Mouse (Mus musculus): ENCODE data around the gene Cstf1.

Gene Cstf1

GRCm38 (mm10) chr2:172370411-172371223 lies at the start of gene Cstf1, which contains the start of gene Aurka:
Cstf1 (plus strand) TSS chr2:172370681.
Aurka (minus strand) TSS chr2:172370535.
- peak; percentile 97 for DNase-seq

DNA sequence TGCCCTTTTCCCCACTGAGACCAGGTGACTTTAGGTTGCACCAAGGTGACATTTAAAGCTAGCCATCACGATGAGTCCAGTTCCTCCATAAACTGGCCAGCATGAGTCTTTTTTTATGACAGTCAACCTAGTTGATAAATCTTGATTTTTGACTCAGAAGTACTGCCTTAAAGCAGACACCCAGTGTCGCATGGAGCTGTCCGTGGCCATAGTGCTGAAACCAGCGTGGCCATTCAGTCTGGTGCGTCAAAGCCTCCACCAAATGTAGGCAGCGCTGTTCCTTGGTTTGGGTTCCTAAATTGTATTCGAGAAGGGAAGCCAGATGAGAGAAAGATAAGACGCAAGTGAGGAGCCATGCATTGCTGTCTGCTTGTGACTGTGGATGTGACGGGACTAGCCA lies 49.6 kb upstream of the Cstf1 start:
- no peak for DNase-seq

- DNase-seq, result no peak
Measured at GRCm38 (mm10) chr2:172328248-172328647, 42.2 kb upstream of the Cstf1 start.

DNA sequence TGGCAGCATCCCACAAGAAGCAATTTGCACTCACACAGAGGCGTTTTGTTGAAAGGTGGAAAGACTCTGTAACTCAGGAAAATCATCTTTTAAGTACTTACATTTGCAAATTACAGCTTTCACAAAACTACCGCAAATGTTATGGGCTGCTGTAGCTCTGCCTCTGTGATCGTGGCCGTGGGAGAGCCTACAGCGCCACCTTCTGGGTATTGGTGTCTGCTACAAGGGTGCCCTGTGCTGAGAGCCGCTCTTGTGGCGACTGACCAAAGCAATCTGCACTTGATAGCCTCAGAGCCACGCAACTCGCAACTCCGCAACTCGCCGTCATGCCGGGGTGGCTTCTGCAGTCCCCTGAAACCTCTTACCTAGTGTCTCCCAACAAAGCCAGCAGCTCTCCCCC lies 41.3 kb upstream of the Cstf1 start:
- peak; percentile 80 for DNase-seq

DNA sequence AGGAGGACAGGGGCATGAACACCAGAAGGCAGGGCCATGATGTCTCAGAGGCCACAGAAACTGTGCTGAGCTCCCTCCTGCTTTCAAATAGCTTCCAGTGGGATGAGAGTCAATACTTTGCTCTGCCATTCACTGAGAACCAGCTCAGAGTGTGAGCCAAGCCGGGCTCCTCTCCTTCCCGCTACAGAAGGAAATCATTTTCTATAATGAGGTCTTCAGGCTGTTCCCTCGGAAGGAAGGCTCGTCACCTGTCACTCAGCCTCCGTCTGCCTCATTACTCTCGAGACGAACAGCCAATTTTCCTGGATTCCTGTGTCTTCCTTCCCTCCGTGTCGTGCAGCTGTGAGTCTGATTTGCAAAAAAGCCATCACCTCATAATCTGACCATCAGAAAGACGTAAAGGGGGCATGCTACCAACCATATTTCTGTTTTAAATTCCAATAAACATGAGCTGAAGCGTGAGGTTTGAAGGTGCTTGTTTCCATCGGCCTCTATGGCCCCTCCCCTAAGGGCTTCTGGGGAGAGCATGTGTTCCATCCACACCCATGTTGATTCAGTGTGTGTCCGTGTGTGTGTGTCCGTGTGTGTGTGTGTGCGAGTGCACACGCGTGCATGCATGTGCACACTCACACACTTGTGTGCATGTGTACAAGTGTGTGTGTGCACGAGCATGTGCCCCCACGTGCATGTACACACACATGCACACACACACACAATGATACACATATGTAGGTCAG lies 32.1 kb upstream of the Cstf1 start:
- DNase-seq, result no peak

DNA sequence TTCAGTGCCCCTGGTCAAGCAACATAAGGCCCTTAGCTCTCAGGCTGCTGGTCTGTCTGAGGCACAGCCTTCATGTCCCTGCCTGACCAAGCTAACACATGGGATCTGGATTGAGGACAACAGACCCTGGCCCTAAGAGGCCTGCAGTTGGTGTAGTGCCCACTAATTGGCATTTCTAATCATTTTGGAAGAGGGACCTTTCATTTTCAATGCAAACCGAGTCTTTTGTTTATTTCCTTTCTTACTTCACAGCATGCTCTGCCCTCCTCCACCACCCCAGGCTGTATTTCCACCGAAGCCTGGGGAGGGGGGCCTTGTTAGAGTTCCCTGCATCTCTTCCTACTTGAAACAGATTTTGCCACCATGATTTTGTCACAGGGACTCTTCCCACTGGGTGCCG lies 29.5 kb upstream of the Cstf1 start:
- no peak for DNase-seq

- no peak for DNase-seq
Measured at GRCm38 (mm10) chr2:172341606-172342005, 28.9 kb upstream of the Cstf1 start.

GRCm38 (mm10) chr2:172343751-172344150 lies 26.7 kb upstream of the Cstf1 start:
- no peak for DNase-seq

GRCm38 (mm10) chr2:172344669-172345068 lies 25.8 kb upstream of the Cstf1 start:
- DNase-seq, result no peak

- peak; percentile 97 for DNase-seq
Measured at GRCm38 (mm10) chr2:172345258-172345738, 25.2 kb upstream of the Cstf1 start, which contains the start of gene Fam210b. Fam210b (plus strand) TSS chr2:172345565.

- DNase-seq, result peak; percentile 18
Measured at GRCm38 (mm10) chr2:172346034-172346929, 24.2 kb upstream of the Cstf1 start.

DNA sequence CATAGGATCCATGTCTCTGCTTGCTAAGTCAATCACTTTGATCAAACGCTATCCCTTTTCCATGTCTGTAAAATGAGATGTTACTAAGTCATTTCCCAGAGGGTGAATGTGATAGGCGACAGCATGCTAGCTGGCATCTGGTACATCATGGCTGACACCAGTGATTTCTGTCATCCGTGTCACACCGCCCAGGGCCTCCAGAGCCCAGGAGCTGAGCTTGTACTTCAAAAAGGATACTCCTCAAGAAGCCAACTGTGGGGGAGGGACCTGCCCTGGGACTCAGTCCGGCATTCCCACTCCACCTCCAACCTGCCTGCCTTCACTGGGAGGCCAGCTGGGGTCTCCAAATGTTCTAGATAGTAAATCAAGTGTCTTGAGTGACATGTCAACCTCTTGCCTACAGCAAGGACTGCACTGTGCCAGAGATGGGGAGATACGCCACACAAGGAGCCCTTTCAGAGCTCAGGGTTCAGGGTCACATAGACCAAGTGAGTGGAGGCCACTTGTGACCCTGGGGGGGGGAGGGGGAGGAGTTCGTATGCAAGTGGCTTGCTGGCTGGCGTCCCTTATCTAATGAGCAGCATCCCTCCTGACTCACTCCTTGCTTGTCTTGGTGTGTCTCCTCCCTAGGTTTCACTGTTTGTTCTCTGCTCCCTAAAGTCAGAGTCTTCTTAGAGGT lies 23.4 kb upstream of the Cstf1 start:
- no peak for DNase-seq

DNA sequence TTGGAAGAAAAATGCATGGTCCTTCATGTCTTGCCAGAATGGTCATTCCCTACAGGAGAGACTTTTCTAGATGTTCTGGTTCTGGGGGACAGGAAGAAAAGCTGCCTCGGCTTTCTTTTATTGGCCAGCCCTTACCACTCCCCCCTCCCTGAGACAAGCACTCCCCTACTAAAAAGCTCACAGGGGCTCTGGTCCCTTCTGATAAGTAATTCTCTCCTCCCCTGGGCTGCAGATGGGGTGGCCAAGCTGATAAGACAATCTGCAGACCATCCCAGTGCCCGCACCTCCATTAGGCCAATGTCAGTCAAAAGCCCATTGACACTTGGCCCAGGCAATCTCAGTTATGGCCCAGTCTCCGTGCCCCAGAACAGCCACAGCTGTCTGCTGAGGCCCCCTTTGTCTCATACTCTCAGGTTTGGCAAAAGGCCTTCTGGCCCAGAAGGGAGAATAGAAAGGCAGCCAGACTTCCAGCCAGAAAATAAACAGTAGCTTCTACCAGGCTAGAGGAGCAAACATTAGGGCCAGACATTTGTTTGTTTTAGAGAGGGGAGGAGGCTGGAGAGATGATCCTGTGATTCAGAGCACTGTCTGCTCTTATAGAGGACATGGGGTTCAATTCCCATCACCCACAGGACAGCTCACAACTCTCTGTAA lies 22.1 kb upstream of the Cstf1 start:
- peak; percentile 32 for DNase-seq

DNA sequence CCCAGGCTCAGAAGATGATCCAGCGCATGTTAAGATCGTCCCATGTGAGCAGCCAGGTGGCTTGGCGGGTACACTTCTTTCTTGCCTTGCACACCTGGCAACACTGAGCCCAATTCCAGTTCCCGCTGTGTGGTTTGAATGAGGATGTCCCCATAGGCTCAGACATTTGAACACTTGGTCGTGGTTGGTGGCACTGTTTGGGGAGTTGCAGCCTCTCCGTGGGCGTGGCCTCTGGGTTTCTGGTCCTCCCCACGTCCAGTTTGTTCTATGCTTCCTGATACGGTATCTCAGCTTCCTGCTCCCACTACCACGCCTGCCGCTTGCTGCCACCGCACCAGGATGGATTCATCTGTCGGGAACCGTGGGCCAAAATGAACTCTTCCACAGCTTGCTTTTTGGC lies 20.7 kb upstream of the Cstf1 start:
- DNase-seq, result no peak

GRCm38 (mm10) chr2:172350773-172351172 lies 19.7 kb upstream of the Cstf1 start:
- no peak for DNase-seq

DNA sequence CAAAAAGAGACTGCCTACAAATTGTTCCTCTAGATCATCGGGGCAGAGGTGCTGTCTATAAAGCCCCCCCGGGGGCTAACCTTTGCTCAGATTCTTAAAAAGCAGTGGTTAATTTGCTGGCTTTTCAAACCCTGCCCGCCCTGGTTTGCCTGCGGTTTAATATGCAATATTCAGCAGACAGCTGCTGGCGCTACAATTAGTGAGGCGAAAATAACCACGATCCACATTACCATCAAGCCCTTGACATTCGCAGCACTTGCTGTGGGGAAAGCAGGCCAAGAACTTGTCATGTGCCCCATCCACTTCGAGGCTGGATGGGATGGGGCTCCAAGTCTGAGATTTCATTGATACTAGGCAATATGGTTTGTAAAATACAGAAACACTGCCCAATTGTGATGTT lies 17.3 kb upstream of the Cstf1 start:
- no peak for DNase-seq

DNA sequence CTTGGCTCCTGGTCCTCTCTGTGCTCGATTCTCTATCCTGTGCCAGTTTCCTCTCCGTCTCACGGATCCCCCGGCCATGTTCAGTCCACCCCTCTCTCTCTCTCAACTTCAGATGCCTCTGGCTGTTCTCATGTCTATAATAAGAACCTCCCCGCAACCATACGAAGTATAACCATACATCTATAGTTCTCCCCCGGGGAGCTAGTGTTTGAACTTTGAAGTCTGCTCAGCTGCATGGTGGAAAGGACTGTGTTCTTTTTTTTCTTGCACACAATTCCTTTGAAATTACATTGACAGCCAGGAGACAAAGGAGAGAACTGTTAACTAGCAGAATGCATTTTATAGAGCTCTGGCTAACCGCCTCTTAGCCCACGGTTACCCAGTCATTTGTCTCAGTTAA lies 15.7 kb upstream of the Cstf1 start:
- no peak for DNase-seq

DNA sequence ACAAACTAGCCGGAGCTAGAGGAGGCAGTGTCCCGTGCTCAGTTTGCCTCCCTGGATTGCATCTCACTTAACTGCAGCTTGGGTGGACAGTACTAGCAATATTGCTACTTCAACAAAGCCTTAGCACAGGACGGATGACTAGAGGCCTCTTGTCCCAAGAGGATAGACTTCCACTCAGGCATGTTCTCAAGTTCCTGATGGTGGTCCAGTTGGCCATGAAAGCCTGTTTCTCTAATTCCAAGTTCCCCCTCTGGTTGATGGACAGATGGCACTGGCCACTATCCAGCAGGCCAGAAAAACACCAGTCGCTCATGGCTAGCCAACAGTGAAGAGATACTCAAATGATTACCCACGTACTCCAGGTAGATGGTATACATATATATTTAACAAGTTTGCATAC lies 14.6 kb upstream of the Cstf1 start:
- DNase-seq, result no peak

- no peak for DNase-seq
Measured at GRCm38 (mm10) chr2:172363176-172363575, 7.3 kb upstream of the Cstf1 start.

DNA sequence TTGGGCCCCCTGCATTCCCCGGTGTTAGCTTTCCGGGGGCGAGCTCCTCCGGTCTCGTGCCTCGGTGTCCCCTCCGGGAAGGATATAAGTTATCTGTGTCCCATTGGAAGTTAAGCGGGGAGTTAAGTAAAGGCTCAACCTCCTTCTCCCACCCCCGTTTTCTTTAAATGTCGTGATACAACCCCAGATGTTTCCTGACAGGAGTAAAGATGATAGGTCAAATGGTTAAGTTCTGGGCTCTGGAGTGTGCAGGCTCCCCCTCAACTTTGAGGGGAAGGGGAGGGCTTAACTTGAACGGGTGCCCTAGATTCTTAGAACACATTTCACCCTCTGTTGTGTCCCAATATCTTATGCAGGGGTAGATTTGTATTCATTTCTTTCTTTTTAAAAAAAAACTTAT lies 777 bp downstream of the Cstf1 start:
- DNase-seq, result no peak

DNA sequence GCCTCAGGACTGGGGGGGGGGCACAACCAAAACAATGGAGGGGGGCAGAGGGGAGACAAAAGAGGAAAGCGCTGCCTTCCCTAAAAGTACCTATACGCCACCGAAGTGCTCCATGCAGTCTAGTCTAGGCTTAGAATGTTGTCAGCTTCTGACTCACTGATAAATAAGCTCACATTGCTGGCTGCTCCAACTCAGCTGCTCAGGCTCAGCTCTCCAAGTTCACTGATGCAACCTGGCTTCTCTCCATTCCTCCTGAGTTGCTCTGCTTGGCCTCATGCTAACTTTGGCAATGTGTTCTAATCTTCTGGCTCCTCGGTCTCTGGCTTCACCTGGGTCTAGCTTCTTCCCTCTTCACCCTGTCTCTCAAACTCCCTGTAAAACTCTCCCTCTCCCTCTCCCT lies 6.1 kb downstream of the Cstf1 start:
- no peak for DNase-seq

- no peak for DNase-seq
Measured at GRCm38 (mm10) chr2:172376999-172377515, 6.6 kb downstream of the Cstf1 start.

All from right cerebral cortex, adult 18-20 months (tissue).